Mouse (Mus musculus) layer of hippocampus, postnatal 36 days (tissue): ENCODE measurements around the gene Adh7. TPM values are rescaled to one million over a fixed set of nuclear protein-coding genes. Genes with fewer than 3 reads are reported as not detected.
A peak's percentile ranks its signal among the peaks of the same experiment; 100 is the strongest.

ENCODE experiments used
- DNase-seq, 2 experiments: peaks; one replicate each; pipeline ENCODE4 v3.0.0; 2022
- total RNA-seq, 2 experiments: library from RNA; stranded (reverse); gene quantifications; 2 replicates each; pipeline ENCODE4 v1.2.3; 2021

Gene Adh7
- total RNA-seq = under 1 TPM in 1 of 2 experiments, not detected in 1; 0.10 TPM

DNA sequence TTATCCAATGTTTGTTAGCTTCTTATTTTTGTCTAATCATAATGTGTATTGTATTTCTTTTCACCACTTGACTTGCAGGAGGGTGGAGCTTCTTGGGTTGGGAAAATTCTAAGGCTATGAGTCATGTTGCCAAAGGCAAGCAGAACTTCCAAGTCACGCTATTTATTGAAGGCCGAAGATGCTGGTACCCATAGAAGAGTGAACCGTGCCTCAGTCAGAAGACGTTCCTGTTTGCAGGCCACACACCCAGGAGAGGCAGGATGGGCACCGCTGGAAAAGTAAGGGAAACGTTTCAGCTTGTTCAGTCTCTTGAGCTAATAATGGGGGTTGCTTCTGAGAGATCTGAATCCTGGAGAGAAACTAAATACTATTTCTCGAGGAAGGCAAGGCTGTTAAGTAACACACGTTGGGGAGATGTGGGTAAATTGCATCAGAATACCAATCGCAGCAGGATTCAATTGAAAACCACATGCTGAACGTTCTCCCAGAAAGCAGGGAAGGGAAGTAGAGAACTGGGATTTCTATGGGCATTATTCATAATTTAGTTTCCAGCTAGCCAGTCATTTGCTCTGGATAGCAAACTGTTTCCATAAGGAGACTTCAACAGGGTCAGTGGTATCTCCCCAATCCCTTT, at the start of gene Adh7:
Gene Adh7, plus strand, starts transcription at position 130 of the 634 bp plus-strand sequence.
- DNase-seq = no peak

- DNase-seq = no peak
Observed at GRCm38 (mm10) chr3:138173291-138173690, 44.3 kb upstream of the Adh7 start.

DNA sequence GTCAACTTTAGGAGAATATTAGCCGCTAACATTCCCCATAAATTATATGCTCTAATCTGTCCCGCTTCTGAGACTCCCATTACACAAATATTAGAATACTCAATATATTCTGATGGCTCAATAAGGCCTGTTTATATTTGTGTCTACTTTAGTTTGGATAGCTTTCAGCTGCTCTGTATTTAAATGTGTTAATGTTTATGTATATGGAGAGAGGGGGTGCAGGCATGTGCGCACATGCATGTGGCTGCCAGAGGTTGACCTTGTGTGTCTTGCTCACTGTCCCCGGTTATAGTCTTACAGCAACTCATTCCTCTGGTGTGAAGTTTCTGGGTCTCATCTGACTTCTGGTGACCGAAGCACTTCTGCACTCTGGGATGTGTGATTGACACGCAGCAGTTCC, 42.0 kb upstream of the Adh7 start:
- no peak for DNase-seq

DNA sequence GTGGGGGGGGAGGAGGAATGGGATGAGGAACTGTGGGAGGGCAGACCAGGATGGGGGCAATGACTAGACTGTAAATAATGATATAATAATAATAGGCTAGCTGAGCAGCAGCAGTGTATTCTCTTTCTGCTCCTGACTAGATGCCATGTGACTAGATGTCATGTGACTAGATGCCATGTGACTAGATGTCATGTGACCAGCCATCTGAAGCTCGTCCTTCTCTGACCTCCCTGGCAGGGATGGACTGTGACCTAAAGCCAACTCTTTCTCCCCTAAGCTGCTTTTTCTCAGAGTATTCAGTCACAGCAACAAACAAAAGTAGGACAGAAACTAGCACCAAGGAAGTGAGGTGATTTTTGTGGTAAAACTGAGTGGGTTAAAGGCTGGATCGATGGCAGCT, 35.5 kb upstream of the Adh7 start:
- no peak for DNase-seq

GRCm38 (mm10) chr3:138183371-138183770, 34.2 kb upstream of the Adh7 start:
- DNase-seq = no peak

DNA sequence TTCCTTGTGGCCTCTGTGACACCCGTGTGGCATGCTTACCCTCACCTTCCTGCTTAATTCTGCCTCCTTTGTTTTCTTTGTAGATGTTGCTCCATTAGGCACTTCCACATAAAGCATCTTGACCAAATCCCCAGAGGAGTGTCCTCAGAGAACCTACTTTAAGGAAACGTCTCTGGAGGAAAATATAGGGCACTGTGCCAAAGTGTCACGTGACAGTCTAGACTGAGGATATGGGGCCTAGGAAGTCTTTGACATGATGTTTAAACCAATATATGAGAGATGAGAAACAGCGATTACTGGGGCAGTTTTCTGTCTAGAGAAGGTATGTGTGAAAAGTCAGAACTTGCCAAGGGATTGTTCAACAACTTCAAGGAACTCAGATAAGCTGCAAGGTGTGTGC, 32.3 kb upstream of the Adh7 start:
- no peak for DNase-seq

DNA sequence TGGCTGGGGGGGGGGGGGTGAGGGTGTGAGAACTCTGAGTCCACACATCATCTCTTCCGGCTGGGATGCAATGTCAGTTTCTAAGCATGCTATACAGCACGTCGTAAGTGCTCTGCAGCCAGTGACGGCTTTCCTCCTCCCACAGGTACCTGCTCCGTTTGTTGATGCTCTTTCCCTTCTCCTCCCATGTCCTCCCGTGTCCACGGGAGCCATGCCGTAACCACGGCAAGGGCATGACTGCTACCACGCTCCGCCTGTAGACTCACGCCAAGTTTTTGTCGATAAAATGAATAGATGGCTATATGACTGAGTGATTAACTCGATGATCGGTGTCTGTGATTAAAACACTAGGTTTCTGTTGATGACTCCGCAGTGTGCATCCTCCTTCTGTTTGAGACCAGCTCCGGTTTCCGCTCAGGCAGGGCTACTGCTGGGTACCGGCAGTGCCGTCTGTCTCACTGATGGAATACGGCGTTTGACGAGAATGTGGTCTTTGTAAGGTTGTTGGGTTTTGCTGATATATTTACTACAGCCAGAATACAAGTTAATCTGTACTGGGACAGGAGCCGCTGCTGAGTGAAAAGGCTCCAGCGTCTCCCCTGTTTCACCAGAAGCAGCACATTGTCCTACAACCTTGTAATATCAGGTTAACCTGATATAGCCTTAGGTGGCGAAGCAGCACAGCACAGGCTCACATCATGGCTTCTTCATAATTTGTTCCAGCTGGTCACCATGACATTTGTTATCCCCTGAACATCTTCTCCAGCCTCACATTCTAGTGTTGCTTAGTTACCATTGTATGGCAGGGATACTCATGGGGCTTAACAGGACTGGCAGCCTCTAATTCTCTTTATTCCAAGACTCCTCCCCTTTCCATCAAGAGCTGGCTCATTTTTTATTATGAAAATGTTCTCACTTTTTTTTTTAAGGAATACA, 31.3 kb upstream of the Adh7 start:
- DNase-seq = no peak

- DNase-seq = no peak
Observed at GRCm38 (mm10) chr3:138192260-138192659, 25.3 kb upstream of the Adh7 start.

GRCm38 (mm10) chr3:138193683-138194302, 23.8 kb upstream of the Adh7 start, which contains the start of gene 4930579F01Rik:
TSS of gene 4930579F01Rik (minus strand) at chr3:138193825.
- DNase-seq = no peak

GRCm38 (mm10) chr3:138197093-138197492, 20.5 kb upstream of the Adh7 start:
- DNase-seq = no peak

- no peak for DNase-seq
Observed at GRCm38 (mm10) chr3:138197556-138197955, 20.0 kb upstream of the Adh7 start.

GRCm38 (mm10) chr3:138197973-138198721, 19.4 kb upstream of the Adh7 start:
- peak; percentile 82 for DNase-seq

DNA sequence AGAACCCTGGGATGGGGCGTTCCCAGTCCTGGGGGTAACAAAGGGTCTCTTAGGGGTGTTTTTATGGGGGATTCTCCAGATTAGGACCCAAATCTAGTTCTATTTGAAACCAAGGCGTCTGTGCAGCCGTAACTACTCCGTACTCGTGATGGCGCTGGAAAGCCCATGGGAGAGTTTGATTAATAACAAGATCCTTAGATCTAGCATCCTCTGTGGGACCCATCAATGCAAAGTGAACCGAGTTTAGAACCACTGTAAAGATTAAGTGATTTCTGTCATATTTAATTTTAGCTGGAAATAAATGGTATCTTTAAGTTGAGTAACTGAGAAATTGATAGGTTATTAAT, 18.9 kb upstream of the Adh7 start:
- DNase-seq = no peak

GRCm38 (mm10) chr3:138208821-138209220, 8.7 kb upstream of the Adh7 start:
- DNase-seq = no peak

- no peak for DNase-seq
Observed at GRCm38 (mm10) chr3:138210432-138211075, 7.0 kb upstream of the Adh7 start.

- no peak for DNase-seq
Observed at GRCm38 (mm10) chr3:138212431-138212951, 5.1 kb upstream of the Adh7 start.

GRCm38 (mm10) chr3:138215395-138215989, 2.1 kb upstream of the Adh7 start:
- no peak for DNase-seq

GRCm38 (mm10) chr3:138216091-138216490, 1.5 kb upstream of the Adh7 start:
- DNase-seq = no peak

DNA sequence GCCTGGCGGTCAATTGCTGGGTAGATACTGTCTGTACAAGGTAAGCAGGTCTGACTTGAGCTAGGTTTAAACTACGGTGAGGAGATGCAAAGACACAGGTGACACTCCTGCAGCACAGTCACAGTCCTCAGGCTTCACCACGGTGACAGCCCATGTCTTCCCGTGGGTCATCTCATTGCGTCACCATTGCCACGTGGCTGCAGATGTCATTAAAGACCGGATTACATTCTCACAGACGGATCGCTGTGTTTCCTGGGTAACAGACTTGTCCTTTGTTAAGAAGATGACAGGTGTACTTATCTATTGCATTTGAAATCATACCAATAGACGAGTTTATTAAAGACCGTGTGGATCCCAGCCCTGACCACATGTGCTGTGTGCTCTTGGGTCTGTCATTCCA, 3.6 kb downstream of the Adh7 start:
- no peak for DNase-seq

GRCm38 (mm10) chr3:138222511-138222910, 5.0 kb downstream of the Adh7 start:
- DNase-seq = no peak

- peak in 1 of 2 experiments; percentile 18 for DNase-seq
Observed at GRCm38 (mm10) chr3:138222952-138223351, 5.4 kb downstream of the Adh7 start.
